Mouse (Mus musculus) lung, postnatal 0 days (tissue): Measurements from ENCODE around the gene Clybl.

Experiments used
- CTCF ChIP-seq: IDR thresholded peaks from 2 replicates; pipeline ENCODE4 v1.5.1; 2016; ENCODE audit warnings: antibody characterized with exemption, mild to moderate bottlenecking
- EP300 ChIP-seq: IDR thresholded peaks from 2 replicates; pipeline ENCODE4 v1.6.1; 2016; ENCODE audit warnings: antibody characterized with exemption, mild to moderate bottlenecking, control low read depth

GRCm38 (mm10) chr14:122414786-122415185, 233.3 kb downstream of the Clybl start:
- no peak for TF ChIP-seq CTCF
- no peak for TF ChIP-seq EP300
